Mouse (Mus musculus) forebrain, embryonic 15.5 days (tissue): ENCODE results near the gene Gm1113. TPM values are rescaled to one million over a fixed set of nuclear protein-coding genes. Genes with fewer than 3 reads are reported as not detected.

Source experiments
- ATAC-seq: fragments of 200-750 bp; cut with Nextera tagmentation; replicated peaks from 2 replicates; pipeline ENCODE4 v1.8.0; 2017; ENCODE audit warnings: mild to moderate bottlenecking, moderate TSS enrichment, moderate library complexity
- H3K27ac ChIP-seq: fragments of 300-500 bp; sonication (generic); replicated peaks from 2 replicates; pipeline ENCODE4 v1.5.1; 2015; ENCODE audit warnings: mild to moderate bottlenecking, inconsistent platforms
- H3K27me3 ChIP-seq: fragments of 300-500 bp; sonication (generic); 2 replicates; pipeline ENCODE4 v1.6.1; 2015; ENCODE audit warnings: inconsistent platforms
- H3K36me3 ChIP-seq: fragments of 300-500 bp; sonication (generic); 2 replicates; pipeline ENCODE4 v1.6.1; 2015; ENCODE audit warnings: mild to moderate bottlenecking, inconsistent platforms
- H3K4me1 ChIP-seq: fragments of 300-500 bp; sonication (generic); 2 replicates; pipeline ENCODE4 v1.6.1; 2015; ENCODE audit warnings: inconsistent platforms
- H3K4me2 ChIP-seq: fragments of 300-500 bp; sonication (generic); replicated peaks from 2 replicates; pipeline ENCODE4 v1.6.1; 2015; ENCODE audit warnings: mild to moderate bottlenecking, inconsistent platforms
- H3K4me3 ChIP-seq: fragments of 300-500 bp; sonication (generic); 2 replicates; pipeline ENCODE4 v1.5.1; 2015; ENCODE audit warnings: mild to moderate bottlenecking, inconsistent platforms
- H3K9ac ChIP-seq: fragments of 300-500 bp; sonication (generic); replicated peaks from 2 replicates; pipeline ENCODE4 v1.6.1; 2015; ENCODE audit warnings: mild to moderate bottlenecking, inconsistent platforms
- H3K9me3 ChIP-seq: fragments of 300-500 bp; sonication (generic); 2 replicates; pipeline ENCODE4 v1.6.1; 2016; ENCODE audit warnings: inconsistent platforms
- WGBS: fragments of 180-500 bp; shearing (Covaris S2); methylation state at CpG from one replicate; pipeline ENCODE4 v1.1.7; 2015; ENCODE audit warnings: mixed read lengths; 5-methylcytosine and 5-hydroxymethylcytosine counted together
- polyA plus RNA-seq: library from polyadenylated mRNA; unstranded; fragments of >200 nt; fragmentation: Nextera tagmentation; extraction: Ambion mirVana; gene quantifications from 2 replicates; pipeline ENCODE4 v1.2.1, GENCODE M21; 2015

Gene Gm1113
- polyA plus RNA-seq, 1 experiment from 2014 or later, result not detected

DNA sequence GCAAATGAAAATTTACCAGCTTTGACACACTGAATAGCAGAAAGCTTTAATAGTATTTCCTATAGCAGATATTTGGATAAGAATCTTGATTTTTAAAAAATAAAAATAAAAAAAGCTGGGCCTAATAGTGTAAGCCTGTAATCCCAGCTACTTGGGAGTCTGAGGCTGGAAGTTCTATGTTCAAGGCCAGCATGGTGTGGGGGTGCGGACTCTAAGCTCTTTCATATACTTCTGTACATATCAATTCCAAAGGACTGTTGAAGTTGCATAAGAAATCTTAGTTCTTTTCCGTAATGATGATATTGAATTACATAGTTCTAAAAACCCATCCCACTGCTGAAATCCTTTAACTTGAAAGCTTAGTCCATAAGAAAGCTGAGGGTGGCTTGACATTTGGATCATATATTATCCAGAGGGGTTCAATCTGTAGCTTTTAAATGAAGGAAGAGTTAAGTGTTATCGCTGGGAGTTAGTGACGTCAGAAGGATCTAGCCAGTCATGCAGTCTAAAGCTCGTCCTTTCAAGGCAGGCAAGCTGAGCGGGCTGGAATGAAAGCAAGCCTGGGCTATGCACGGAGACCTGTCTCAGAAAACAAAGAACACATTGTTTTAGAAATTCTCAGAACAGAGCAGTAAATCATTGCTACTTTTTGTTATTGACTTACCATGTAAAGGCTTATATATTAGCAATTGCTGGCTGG lies 24.9 kb downstream of the Gm1113 start:
- H3K9me3 ChIP-seq, result no peaks in the 10 kb centered on the region
- H3K36me3 ChIP-seq, result peaks cover 22% of the 10 kb centered on the region
- H3K27ac ChIP-seq, result no peak overlapping the region
- H3K4me1 ChIP-seq, result 0 out of 2 replicates have a peak, but pooled peaks cover 7% of the 10 kb centered on the region
- no peaks in the 10 kb centered on the region for H3K27me3 ChIP-seq
- H3K9ac ChIP-seq, result no peak overlapping the region
- H3K4me2 ChIP-seq, result no peak overlapping the region
- ATAC-seq, result 0 out of 2 replicates have a peak, but pooled peaks have one; percentile 55
- WGBS, result 35% methylated on average over 7 of the region's 7 CpGs
- H3K4me3 ChIP-seq, result no peak overlapping the region

DNA sequence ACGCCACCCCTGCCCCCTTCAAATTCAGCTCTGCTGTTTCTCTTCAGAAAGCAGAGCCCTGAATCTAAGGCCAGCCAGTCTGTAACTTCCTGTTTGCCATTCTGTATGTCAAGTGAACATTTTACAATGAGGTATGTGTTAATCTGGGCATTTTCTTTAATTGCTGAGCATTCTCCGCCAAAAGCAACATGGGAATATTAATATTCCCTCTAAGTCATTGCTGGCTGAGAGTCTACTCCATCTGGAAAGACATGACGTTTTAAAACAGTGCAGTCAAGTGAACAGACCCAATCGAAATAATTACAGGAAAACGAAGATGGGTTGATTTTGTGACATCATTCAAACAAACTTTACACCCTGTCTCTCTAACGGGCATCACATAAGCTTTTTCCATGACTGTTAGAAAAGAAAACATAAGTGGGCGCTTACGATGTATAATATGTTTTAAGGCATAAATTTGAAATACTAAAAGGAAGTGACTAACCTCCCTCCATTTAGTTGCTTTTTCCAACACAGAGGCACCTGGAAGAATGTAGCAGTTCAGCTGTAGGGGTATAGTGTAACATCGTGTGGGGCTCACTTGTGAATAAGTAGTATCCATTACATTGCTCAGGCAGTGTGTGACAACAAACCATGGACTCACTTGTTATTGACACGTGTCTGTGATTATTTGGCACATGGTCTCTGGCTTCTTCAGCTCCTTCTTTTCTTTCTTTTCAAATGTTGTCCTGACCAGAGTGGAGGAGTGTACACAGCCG lies 26.8 kb downstream of the Gm1113 start:
- no peak overlapping the region for H3K9ac ChIP-seq

GRCm38 (mm10) chr9:35488496-35488895 lies 29.6 kb downstream of the Gm1113 start:
- no peaks in the 10 kb centered on the region for H3K9me3 ChIP-seq
- H3K4me3 ChIP-seq, result no peak overlapping the region
- 0 out of 2 replicates have a peak, but pooled peaks cover 11% of the 10 kb centered on the region for H3K4me1 ChIP-seq
- no peak overlapping the region for H3K9ac ChIP-seq
- H3K27me3 ChIP-seq, result no peaks in the 10 kb centered on the region
- H3K36me3 ChIP-seq, result peaks cover 53% of the 10 kb centered on the region
- 90% methylated on average over 4 of the region's 4 CpGs for WGBS
- H3K4me2 ChIP-seq, result no peak overlapping the region
- ATAC-seq, result no peak
- no peak overlapping the region for H3K27ac ChIP-seq

More for the DNA sequence above, 26.8 kb downstream of the Gm1113 start:
- Histone ChIP-seq H3K27ac (0 out of 2 replicates have a peak overlapping the region, but pooled peaks have one; percentile 4), H3K4me1 (0 out of 2 replicates have a peak, but pooled peaks cover 7% of the 10 kb centered on the region), H3K27me3 (no peaks in the 10 kb centered on the region), H3K4me2 (no peak overlapping the region), H3K4me3 (no peak overlapping the region), H3K9me3 (no peaks in the 10 kb centered on the region), H3K36me3 (peaks cover 38% of the 10 kb centered on the region)
- WGBS, result 59% methylated on average over 11 of the region's 11 CpGs
- peak; percentile 46; the same call in 1 of the 2 replicates for ATAC-seq

DNA sequence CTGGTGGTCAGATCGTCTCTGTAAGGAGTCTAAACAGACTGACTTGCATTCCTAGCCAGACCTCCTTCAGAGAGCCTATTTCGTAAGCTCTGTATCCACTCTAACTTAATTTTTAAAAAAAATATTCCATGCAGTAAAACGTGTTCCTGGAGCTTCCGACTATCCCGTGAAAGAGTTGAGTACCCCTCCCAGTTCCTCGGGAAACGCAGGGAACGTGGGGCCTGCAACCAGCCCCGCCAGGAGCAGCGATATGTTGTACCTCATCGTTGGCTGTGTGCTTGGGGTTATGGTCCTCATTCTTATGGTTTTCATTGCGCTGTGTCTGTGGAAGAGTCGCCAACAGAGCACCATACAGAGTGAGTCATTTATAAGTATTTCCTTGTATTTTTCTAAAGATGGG lies 31.5 kb downstream of the Gm1113 start:
- no peak overlapping the region for H3K4me3 ChIP-seq
- H3K4me1 ChIP-seq, result peaks cover 18% of the 10 kb centered on the region
- H3K27ac ChIP-seq, result no peak overlapping the region
- peaks cover 55% of the 10 kb centered on the region for H3K36me3 ChIP-seq
- WGBS, result 89% methylated on average over 13 of the region's 13 CpGs
- no peak overlapping the region for H3K9ac ChIP-seq
- no peaks in the 10 kb centered on the region for H3K9me3 ChIP-seq
- ATAC-seq, result no peak
- no peak overlapping the region for H3K4me2 ChIP-seq
- no peaks in the 10 kb centered on the region for H3K27me3 ChIP-seq

DNA sequence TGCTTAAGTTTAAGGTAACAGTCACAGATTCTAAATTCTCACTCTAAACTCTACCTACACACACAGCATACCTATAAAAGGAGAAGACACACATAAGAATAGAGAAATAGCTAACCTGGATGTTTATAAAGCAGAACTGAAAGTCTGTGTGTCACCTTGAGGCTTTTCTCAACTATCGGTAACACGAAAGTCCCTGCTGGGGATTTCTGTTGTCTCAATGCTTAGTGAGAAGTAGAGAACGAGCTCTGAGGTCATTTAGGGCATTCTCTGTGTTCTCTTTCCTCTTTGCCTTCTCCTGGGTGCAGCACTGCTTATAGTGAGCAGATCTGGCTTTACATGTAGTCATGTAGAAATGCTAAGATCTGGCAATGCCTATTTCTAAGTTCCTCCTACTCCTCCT lies 34.1 kb downstream of the Gm1113 start:
- H3K36me3 ChIP-seq, result peaks cover 58% of the 10 kb centered on the region
- H3K4me1 ChIP-seq, result peaks cover 24% of the 10 kb centered on the region
- no peaks in the 10 kb centered on the region for H3K27me3 ChIP-seq
- 88% methylated on average over 3 of the region's 3 CpGs for WGBS
- no peak overlapping the region for H3K27ac ChIP-seq
- ATAC-seq, result no peak
- H3K4me2 ChIP-seq, result no peak overlapping the region
- no peak overlapping the region for H3K9ac ChIP-seq
- H3K9me3 ChIP-seq, result no peaks in the 10 kb centered on the region
- no peak overlapping the region for H3K4me3 ChIP-seq

DNA sequence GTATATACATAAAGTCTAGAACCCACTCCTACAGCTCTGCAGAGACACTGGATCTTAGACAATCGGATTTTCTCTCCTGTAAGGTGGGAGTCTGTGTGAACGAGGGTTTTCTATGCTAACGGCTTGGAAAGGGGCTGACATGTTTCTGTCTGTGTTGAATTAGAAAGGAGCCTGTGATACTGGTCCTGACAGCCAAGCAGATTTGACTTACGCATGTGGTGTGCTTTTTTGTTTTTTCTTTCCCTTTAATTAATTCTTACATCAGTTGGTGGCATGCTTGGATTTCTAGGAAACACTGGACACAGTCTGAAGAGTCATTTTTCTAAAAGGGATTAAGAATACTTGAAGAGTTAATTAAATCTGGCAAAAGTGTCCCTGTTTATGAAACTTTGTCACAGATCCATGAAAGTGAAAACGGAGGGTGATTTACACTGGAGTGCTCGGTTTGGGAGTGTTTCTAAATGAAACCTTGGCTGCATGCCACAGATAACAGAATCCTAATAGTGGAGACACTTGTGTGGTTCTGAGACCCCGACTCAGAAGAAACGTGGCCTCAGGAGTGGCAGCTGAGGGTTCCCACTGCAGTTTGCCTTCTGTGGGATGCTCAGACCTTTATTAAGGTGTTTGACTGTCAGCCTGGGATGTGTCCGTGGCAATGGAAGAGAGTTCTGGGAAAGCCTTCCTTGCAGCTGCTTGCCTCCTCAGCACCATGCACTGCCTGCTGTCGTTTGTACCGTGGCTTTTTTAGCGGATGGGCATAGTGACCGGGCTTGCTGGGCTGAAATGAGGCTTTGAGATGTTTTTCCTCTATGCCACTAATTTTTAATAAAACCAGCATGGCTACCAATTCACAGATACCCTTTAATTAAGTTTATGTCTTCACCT lies 35.8 kb downstream of the Gm1113 start:
- H3K4me1 ChIP-seq, result peaks cover 24% of the 10 kb centered on the region
- H3K4me2 ChIP-seq, result no peak overlapping the region; the same call in 1 of the 2 replicates
- WGBS, result 26% methylated on average over 13 of the region's 13 CpGs
- H3K9me3 ChIP-seq, result no peaks in the 10 kb centered on the region
- H3K4me3 ChIP-seq, result no peak overlapping the region
- H3K9ac ChIP-seq, result no peak overlapping the region
- H3K27me3 ChIP-seq, result no peaks in the 10 kb centered on the region
- ATAC-seq, result peak; percentile 76
- peaks cover 50% of the 10 kb centered on the region for H3K36me3 ChIP-seq
- H3K27ac ChIP-seq, result peak overlapping the region; percentile 74

- Histone ChIP-seq H3K9me3 (no peaks in the 10 kb centered on the region), H3K4me3 (no peak overlapping the region), H3K27ac (no peak overlapping the region), H3K9ac (no peak overlapping the region), H3K4me1 (peaks cover 21% of the 10 kb centered on the region), H3K36me3 (peaks cover 47% of the 10 kb centered on the region), H3K27me3 (no peaks in the 10 kb centered on the region), H3K4me2 (no peak overlapping the region)
- ATAC-seq, result no peak
- WGBS, result 84% methylated on average over 6 of the region's 6 CpGs
These were observed 38.6 kb downstream of the Gm1113 start for GRCm38 (mm10) chr9:35479456-35479855.

- Histone ChIP-seq H3K9ac (no peak overlapping the region), H3K4me1 (no peaks in the 10 kb centered on the region), H3K4me3 (no peak overlapping the region), H3K36me3 (peaks cover 60% of the 10 kb centered on the region), H3K9me3 (no peaks in the 10 kb centered on the region), H3K4me2 (no peak overlapping the region), H3K27ac (no peak overlapping the region), H3K27me3 (no peaks in the 10 kb centered on the region)
- ATAC-seq, result no peak
- WGBS, result 88% methylated on average over 7 of the region's 7 CpGs
These were observed 42.7 kb downstream of the Gm1113 start for GRCm38 (mm10) chr9:35475394-35475793.

DNA sequence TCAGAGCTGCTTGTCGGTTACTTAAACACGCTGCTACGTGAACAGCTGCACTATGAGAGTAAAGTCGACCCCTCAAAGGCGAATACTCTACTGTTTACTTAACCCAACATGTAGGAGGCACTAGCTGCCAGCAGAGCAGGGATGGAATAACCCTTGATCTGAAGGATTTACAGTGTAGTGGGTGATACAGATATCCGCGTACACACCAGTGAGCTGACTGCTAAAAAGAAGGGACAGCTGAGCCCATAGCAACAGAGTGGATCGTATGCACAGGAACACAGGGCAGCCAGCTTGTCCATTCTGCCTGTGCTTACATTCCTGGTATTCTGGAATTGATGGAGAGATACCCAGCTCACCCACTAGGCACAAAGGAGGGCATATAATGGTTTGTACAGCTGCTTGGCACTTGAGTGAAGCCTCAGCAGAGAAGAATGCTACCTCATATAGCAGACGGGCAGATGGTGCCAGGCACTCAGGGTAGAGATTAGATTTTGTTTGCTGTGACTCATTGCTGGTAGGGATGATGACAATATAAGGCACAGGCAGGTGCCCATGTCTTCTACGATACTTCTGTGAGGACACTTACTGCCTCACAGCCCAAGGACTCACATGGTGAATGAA lies 43.9 kb downstream of the Gm1113 start:
- no peak for ATAC-seq
- 83% methylated on average over 10 of the region's 10 CpGs for WGBS
- Histone ChIP-seq H3K9ac (no peak overlapping the region), H3K27me3 (no peaks in the 10 kb centered on the region), H3K27ac (no peak overlapping the region), H3K36me3 (peaks cover 56% of the 10 kb centered on the region), H3K4me2 (no peak overlapping the region), H3K4me1 (no peaks in the 10 kb centered on the region), H3K4me3 (no peak overlapping the region), H3K9me3 (no peaks in the 10 kb centered on the region)

- peaks cover 8% of the 10 kb centered on the region; the same call in 1 of the 2 replicates for H3K4me1 ChIP-seq
- no peak overlapping the region for H3K9ac ChIP-seq
- H3K36me3 ChIP-seq, result peaks cover 34% of the 10 kb centered on the region
- no peak overlapping the region for H3K27ac ChIP-seq
- no peaks in the 10 kb centered on the region for H3K27me3 ChIP-seq
- no peak overlapping the region for H3K4me3 ChIP-seq
- no peak for ATAC-seq
- H3K4me2 ChIP-seq, result no peak overlapping the region
- no peaks in the 10 kb centered on the region for H3K9me3 ChIP-seq
These were observed 49.2 kb downstream of the Gm1113 start for GRCm38 (mm10) chr9:35468913-35469312.

DNA sequence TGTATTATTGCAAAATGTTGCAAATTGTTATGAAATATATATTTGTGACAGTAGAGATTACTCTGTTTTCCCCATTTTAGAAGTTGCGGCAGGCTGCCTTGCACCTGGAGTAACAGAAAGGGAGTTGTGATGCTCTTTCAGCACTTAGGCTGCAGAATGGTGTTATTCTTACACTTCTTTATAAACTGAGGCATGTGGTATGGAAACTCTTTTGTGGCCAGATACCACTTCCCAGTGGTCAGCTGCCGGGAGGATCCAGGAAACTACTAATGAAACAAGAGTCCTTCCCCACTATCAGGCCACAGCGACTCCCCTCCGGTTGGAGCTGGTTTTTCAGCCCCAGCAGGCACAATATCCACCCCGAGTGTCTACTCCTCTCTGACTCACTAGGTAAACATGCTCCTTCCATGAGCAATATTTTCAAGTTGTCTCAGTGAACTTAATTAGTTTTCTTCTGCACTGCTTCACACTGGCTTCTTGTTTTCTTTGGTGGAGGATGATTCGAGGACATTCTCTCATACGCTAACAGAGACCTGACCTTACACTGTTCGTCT lies 50.7 kb downstream of the Gm1113 start:
- no peaks in the 10 kb centered on the region for H3K27me3 ChIP-seq
- no peak overlapping the region for H3K9ac ChIP-seq
- no peaks in the 10 kb centered on the region for H3K9me3 ChIP-seq
- no peak overlapping the region for H3K4me3 ChIP-seq
- H3K36me3 ChIP-seq, result peaks cover 36% of the 10 kb centered on the region
- no peak overlapping the region for H3K4me2 ChIP-seq
- 70% methylated on average over 8 of the region's 8 CpGs for WGBS
- no peak overlapping the region for H3K27ac ChIP-seq
- H3K4me1 ChIP-seq, result peaks cover 8% of the 10 kb centered on the region; the same call in 1 of the 2 replicates
- no peak for ATAC-seq
